Mouse (Mus musculus) myocyte (in vitro differentiated cells): ENCODE results near the gene Fcgr4. TPM values are rescaled to one million over a fixed set of nuclear protein-coding genes. Genes with fewer than 3 reads are reported as not detected.
A peak's percentile ranks its signal among the peaks of the same experiment; 100 is the strongest.

Experiments
- H3K27me3 ChIP-seq: one replicate; pipeline ENCODE4 v1.6.1; 2011; ENCODE audit not compliant: control insufficient read depth, insufficient read depth, insufficient read length
- H3K36me3 ChIP-seq: one replicate; pipeline ENCODE4 v1.6.1; 2011; ENCODE audit not compliant: control insufficient read depth, insufficient read depth
- H3K4me2 ChIP-seq: one replicate; pipeline ENCODE4 v1.6.1; 2011; ENCODE audit warnings: low read depth, control low read depth
- H3K4me3 ChIP-seq: one replicate; pipeline ENCODE4 v1.5.1; 2011; ENCODE audit warnings: mild to moderate bottlenecking, control low read depth, moderate library complexity
- H3K79me2 ChIP-seq: one replicate; pipeline ENCODE4 v1.6.1; 2011; ENCODE audit not compliant: control insufficient read depth, insufficient read depth
- H3ac ChIP-seq: one replicate; pipeline ENCODE4 v1.6.1; 2011; ENCODE audit not compliant: control insufficient read depth, insufficient read length
- CEBPB ChIP-seq: IDR thresholded peaks from 2 replicates; pipeline ENCODE4 v1.6.1; 2011; ENCODE audit warnings: mild to moderate bottlenecking, moderate library complexity; ENCODE audit not compliant: poor library complexity, insufficient read depth, severe bottlenecking
- E2F4 ChIP-seq: IDR thresholded peaks from one replicate; pipeline ENCODE4 v1.6.1; 2011; ENCODE audit warnings: mild to moderate bottlenecking, control low read depth, moderate library complexity; ENCODE audit not compliant: insufficient read depth
- MAX ChIP-seq: IDR thresholded peaks from one replicate; pipeline ENCODE4 v1.6.1; 2011; ENCODE audit warnings: low read depth, mild to moderate bottlenecking, control low read depth
- MYOD1 ChIP-seq, 3 experiments: IDR thresholded peaks; one replicate each; pipeline ENCODE4 v1.6.1; 2011; ENCODE audit warnings: control low read depth in 2 of 3, low read depth in 2 of 3, mild to moderate bottlenecking in 2 of 3, moderate library complexity in 1 of 3; ENCODE audit not compliant: insufficient read length in 2 of 3, control insufficient read depth in 1 of 3
- MYOG ChIP-seq, 3 experiments: IDR thresholded peaks; one replicate each; pipeline ENCODE4 v1.6.1; 2011; ENCODE audit warnings: control low read depth in 2 of 3, low read depth in 2 of 3, mild to moderate bottlenecking in 2 of 3; ENCODE audit not compliant: insufficient read length in 2 of 3, control insufficient read depth in 1 of 3, insufficient read depth in 1 of 3
- POLR2A ChIP-seq: IDR thresholded peaks from one replicate; pipeline ENCODE4 v1.6.1; 2011; ENCODE audit warnings: low read depth, mild to moderate bottlenecking, control low read depth, moderate library complexity; ENCODE audit not compliant: insufficient read length
- POLR2AphosphoS2 ChIP-seq: IDR thresholded peaks from one replicate; pipeline ENCODE4 v1.6.1; 2011; ENCODE audit warnings: low read depth, control low read depth; ENCODE audit not compliant: insufficient read length
- REST ChIP-seq: IDR thresholded peaks from one replicate; pipeline ENCODE4 v1.6.1; 2011; ENCODE audit warnings: mild to moderate bottlenecking, control low read depth, moderate library complexity; ENCODE audit not compliant: insufficient read depth, insufficient read length
- SRF ChIP-seq: IDR thresholded peaks from one replicate; pipeline ENCODE4 v1.6.1; 2011; ENCODE audit warnings: low read depth; ENCODE audit not compliant: control insufficient read depth, insufficient read length
- TCF12 ChIP-seq: IDR thresholded peaks from one replicate; pipeline ENCODE4 v1.6.1; 2011; ENCODE audit warnings: mild to moderate bottlenecking, control low read depth; ENCODE audit not compliant: poor library complexity, insufficient read depth, severe bottlenecking
- TCF3 ChIP-seq: IDR thresholded peaks from one replicate; pipeline ENCODE4 v1.6.1; 2011; ENCODE audit warnings: low read depth, control low read depth; ENCODE audit not compliant: insufficient read length
- USF1 ChIP-seq: IDR thresholded peaks from one replicate; pipeline ENCODE4 v1.6.1; 2011; ENCODE audit warnings: low read depth, mild to moderate bottlenecking, control low read depth, moderate library complexity
- polyA plus RNA-seq: library from polyadenylated mRNA; unstranded; fragments of >200 nt; fragmentation: generic; extraction: Trizol; gene quantifications from one replicate; pipeline ENCODE4 v1.2.1, GENCODE M21; 2012; ENCODE audit warnings: missing spikeins

Gene Fcgr4
- polyA plus RNA-seq, 1 experiment = 2.1 TPM

GRCm38 (mm10) chr1:171043594-171044153 is 25.0 kb downstream of the Fcgr4 start:
- no peaks in the 10 kb centered on the region for H3K27me3 ChIP-seq
- H3K79me2 ChIP-seq = no peaks in the 10 kb centered on the region
- H3K4me3 ChIP-seq = no peak overlapping the region
- no peak for TF ChIP-seq SRF
- TF ChIP-seq POLR2A = no peak
- TF ChIP-seq USF1 = no peak
- no peak for TF ChIP-seq MAX
- no peak for TF ChIP-seq CEBPB
- no peak for TF ChIP-seq MYOD1 (IDR thresholded peaks at IDR 0.05; ENCODE audit: control insufficient read depth in 1 of 3, insufficient read length in 2 of 3, low read depth in 2 of 3)
- no peak for TF ChIP-seq MYOG (IDR thresholded peaks at IDR 0.05; ENCODE audit: control insufficient read depth in 1 of 3, insufficient read depth in 1 of 3, insufficient read length in 2 of 3, low read depth in 2 of 3)
- no peak for TF ChIP-seq TCF3
- no peak for TF ChIP-seq REST
- no peak for TF ChIP-seq POLR2AphosphoS2
- no peak for TF ChIP-seq TCF12
- TF ChIP-seq E2F4 = no peak
- H3K4me2 ChIP-seq = no peak overlapping the region
- H3ac ChIP-seq = no peak overlapping the region
- no peaks in the 10 kb centered on the region for H3K36me3 ChIP-seq

- H3K4me3 ChIP-seq = no peak overlapping the region
- no peak overlapping the region for H3K4me2 ChIP-seq
- H3ac ChIP-seq = no peak overlapping the region
- H3K27me3 ChIP-seq = no peaks in the 10 kb centered on the region
- no peaks in the 10 kb centered on the region for H3K36me3 ChIP-seq
- TF ChIP-seq TCF12 (no peak), USF1 (no peak), TCF3 (no peak), POLR2AphosphoS2 (no peak), CEBPB (no peak), E2F4 (peak; percentile 17), MAX (no peak), MYOD1 (IDR thresholded peaks at IDR 0.05; ENCODE audit: control insufficient read depth in 1 of 3, insufficient read length in 2 of 3, low read depth in 2 of 3) (no peak)
- H3K79me2 ChIP-seq = no peaks in the 10 kb centered on the region
Measured at GRCm38 (mm10) chr1:171044365-171045078, 25.8 kb downstream of the Fcgr4 start.

GRCm38 (mm10) chr1:171045079-171045465 is 26.4 kb downstream of the Fcgr4 start:
- H3K36me3 ChIP-seq = no peaks in the 10 kb centered on the region
- no peaks in the 10 kb centered on the region for H3K27me3 ChIP-seq
- no peak overlapping the region for H3ac ChIP-seq
- H3K79me2 ChIP-seq = no peaks in the 10 kb centered on the region
- TF ChIP-seq MYOG (IDR thresholded peaks at IDR 0.05; ENCODE audit: control insufficient read depth in 1 of 3, insufficient read depth in 1 of 3, insufficient read length in 2 of 3, low read depth in 2 of 3) = no peak
- no peak for TF ChIP-seq CEBPB
- no peak for TF ChIP-seq USF1
- no peak for TF ChIP-seq REST
- TF ChIP-seq TCF3 = no peak
- TF ChIP-seq SRF = no peak
- no peak for TF ChIP-seq POLR2AphosphoS2
- no peak for TF ChIP-seq TCF12
- no peak for TF ChIP-seq MYOD1 (IDR thresholded peaks at IDR 0.05; ENCODE audit: control insufficient read depth in 1 of 3, insufficient read length in 2 of 3, low read depth in 2 of 3)
- no peak overlapping the region for H3K4me2 ChIP-seq
- no peak overlapping the region for H3K4me3 ChIP-seq

- no peak overlapping the region for H3K4me3 ChIP-seq
- no peaks in the 10 kb centered on the region for H3K36me3 ChIP-seq
- no peak overlapping the region for H3ac ChIP-seq
- TF ChIP-seq TCF3 (no peak), E2F4 (no peak), MYOG (IDR thresholded peaks at IDR 0.05; ENCODE audit: control insufficient read depth in 1 of 3, insufficient read depth in 1 of 3, insufficient read length in 2 of 3, low read depth in 2 of 3) (no peak), POLR2AphosphoS2 (no peak), USF1 (no peak), CEBPB (no peak), REST (no peak)
- H3K27me3 ChIP-seq = no peaks in the 10 kb centered on the region
- no peak overlapping the region for H3K4me2 ChIP-seq
- H3K79me2 ChIP-seq = no peaks in the 10 kb centered on the region
Measured at GRCm38 (mm10) chr1:171046501-171046900, 27.8 kb downstream of the Fcgr4 start.

GRCm38 (mm10) chr1:171049263-171049662 is 30.5 kb downstream of the Fcgr4 start:
- no peak overlapping the region for H3ac ChIP-seq
- H3K27me3 ChIP-seq = no peaks in the 10 kb centered on the region
- no peak overlapping the region for H3K4me2 ChIP-seq
- no peaks in the 10 kb centered on the region for H3K79me2 ChIP-seq
- no peak for TF ChIP-seq POLR2AphosphoS2
- TF ChIP-seq POLR2A = no peak
- H3K4me3 ChIP-seq = no peak overlapping the region
- H3K36me3 ChIP-seq = no peaks in the 10 kb centered on the region
